Mouse (Mus musculus): ENCODE measurements around the gene Apba2. TPM values are rescaled to one million over a fixed set of nuclear protein-coding genes. Genes with fewer than 3 reads are reported as not detected.

The Apba2 gene
- polyA plus RNA-seq, 1 experiment, result not detected

- Histone ChIP-seq H3K27ac (replicated peaks; ENCODE audit: low read depth, low read length) (no peak overlapping the region), H3K4me1 (ENCODE audit: control insufficient read depth, insufficient read depth, insufficient read length, low read length) (no peaks in the 10 kb centered on the region)
Observed at GRCm38 (mm10) chr7:64513621-64514020, 12.1 kb downstream of the Apba2 start.

GRCm38 (mm10) chr7:64515280-64515679 lies 13.8 kb downstream of the Apba2 start:
- no peak overlapping the region for H3K27ac ChIP-seq (replicated peaks; ENCODE audit: low read depth, low read length)
- no peak overlapping the region for H3K4me3 ChIP-seq (ENCODE audit: insufficient read depth, low read depth, low read length)
- H3K4me1 ChIP-seq (ENCODE audit: control insufficient read depth, insufficient read depth, insufficient read length, low read length), result no peaks in the 10 kb centered on the region

More at GRCm38 (mm10) chr7:64513621-64514020, 12.1 kb downstream of the Apba2 start:
- no peak overlapping the region for H3K4me3 ChIP-seq (ENCODE audit: insufficient read depth, low read depth, low read length)

- Histone ChIP-seq H3K27ac (replicated peaks; ENCODE audit: low read depth, low read length) (no peak overlapping the region), H3K4me1 (ENCODE audit: control insufficient read depth, insufficient read depth, insufficient read length, low read length) (no peaks in the 10 kb centered on the region), H3K4me3 (ENCODE audit: insufficient read depth, low read depth, low read length) (no peak overlapping the region)
Observed at GRCm38 (mm10) chr7:64515891-64516290, 14.4 kb downstream of the Apba2 start.

- no peaks in the 10 kb centered on the region for H3K4me1 ChIP-seq (ENCODE audit: control insufficient read depth, insufficient read depth, insufficient read length, low read length)
- no peak overlapping the region for H3K4me3 ChIP-seq (ENCODE audit: insufficient read depth, low read depth, low read length)
- H3K27ac ChIP-seq (replicated peaks; ENCODE audit: low read depth, low read length), result no peak overlapping the region
Observed at GRCm38 (mm10) chr7:64519091-64519490, 17.6 kb downstream of the Apba2 start.

GRCm38 (mm10) chr7:64519521-64519920 lies 18.0 kb downstream of the Apba2 start:
- no peak overlapping the region for H3K27ac ChIP-seq (replicated peaks; ENCODE audit: low read depth, low read length)
- H3K4me1 ChIP-seq (ENCODE audit: control insufficient read depth, insufficient read depth, insufficient read length, low read length), result no peaks in the 10 kb centered on the region
- no peak overlapping the region for H3K4me3 ChIP-seq (ENCODE audit: insufficient read depth, low read depth, low read length)

- no peaks in the 10 kb centered on the region for H3K4me1 ChIP-seq (ENCODE audit: control insufficient read depth, insufficient read depth, insufficient read length, low read length)
Observed at GRCm38 (mm10) chr7:64521695-64522408, 20.3 kb downstream of the Apba2 start.

GRCm38 (mm10) chr7:64522409-64522730 lies 20.9 kb downstream of the Apba2 start:
- Histone ChIP-seq H3K4me1 (ENCODE audit: control insufficient read depth, insufficient read depth, insufficient read length, low read length) (no peaks in the 10 kb centered on the region), H3K4me3 (ENCODE audit: insufficient read depth, low read depth, low read length) (no peak overlapping the region), H3K27ac (replicated peaks; ENCODE audit: low read depth, low read length) (no peak overlapping the region)

More at GRCm38 (mm10) chr7:64521695-64522408, 20.3 kb downstream of the Apba2 start:
- H3K27ac ChIP-seq (replicated peaks; ENCODE audit: low read depth, low read length), result no peak overlapping the region
- no peak overlapping the region for H3K4me3 ChIP-seq (ENCODE audit: insufficient read depth, low read depth, low read length)

- no peak overlapping the region for H3K4me3 ChIP-seq (ENCODE audit: insufficient read depth, low read depth, low read length)
- no peaks in the 10 kb centered on the region for H3K4me1 ChIP-seq (ENCODE audit: control insufficient read depth, insufficient read depth, insufficient read length, low read length)
- H3K27ac ChIP-seq (replicated peaks; ENCODE audit: low read depth, low read length), result no peak overlapping the region
Observed at GRCm38 (mm10) chr7:64531297-64531696, 29.8 kb downstream of the Apba2 start.

- Histone ChIP-seq H3K4me1 (ENCODE audit: control insufficient read depth, insufficient read depth, insufficient read length, low read length) (no peaks in the 10 kb centered on the region), H3K27ac (replicated peaks; ENCODE audit: low read depth, low read length) (no peak overlapping the region), H3K4me3 (ENCODE audit: insufficient read depth, low read depth, low read length) (no peak overlapping the region)
Observed at GRCm38 (mm10) chr7:64533374-64533773, 31.9 kb downstream of the Apba2 start.

GRCm38 (mm10) chr7:64535269-64535668 lies 33.8 kb downstream of the Apba2 start:
- Histone ChIP-seq H3K4me1 (ENCODE audit: control insufficient read depth, insufficient read depth, insufficient read length, low read length) (no peaks in the 10 kb centered on the region), H3K4me3 (ENCODE audit: insufficient read depth, low read depth, low read length) (no peak overlapping the region), H3K27ac (replicated peaks; ENCODE audit: low read depth, low read length) (no peak overlapping the region)

- no peak overlapping the region for H3K27ac ChIP-seq (replicated peaks; ENCODE audit: low read depth, low read length)
- no peaks in the 10 kb centered on the region for H3K4me1 ChIP-seq (ENCODE audit: control insufficient read depth, insufficient read depth, insufficient read length, low read length)
Observed at GRCm38 (mm10) chr7:64539450-64540148, 38.1 kb downstream of the Apba2 start.

GRCm38 (mm10) chr7:64546801-64547200 lies 45.3 kb downstream of the Apba2 start:
- no peak overlapping the region for H3K4me3 ChIP-seq (ENCODE audit: insufficient read depth, low read depth, low read length)

More at GRCm38 (mm10) chr7:64539450-64540148, 38.1 kb downstream of the Apba2 start:
- H3K4me3 ChIP-seq (ENCODE audit: insufficient read depth, low read depth, low read length), result no peak overlapping the region

GRCm38 (mm10) chr7:64550856-64551255 lies 49.4 kb downstream of the Apba2 start:
- H3K4me3 ChIP-seq (ENCODE audit: insufficient read depth, low read depth, low read length), result no peak overlapping the region
- no peak overlapping the region for H3K27ac ChIP-seq (replicated peaks; ENCODE audit: low read depth, low read length)
- no peaks in the 10 kb centered on the region for H3K4me1 ChIP-seq (ENCODE audit: control insufficient read depth, insufficient read depth, insufficient read length, low read length)

More at GRCm38 (mm10) chr7:64546801-64547200, 45.3 kb downstream of the Apba2 start:
- Histone ChIP-seq H3K27ac (replicated peaks; ENCODE audit: low read depth, low read length) (no peak overlapping the region), H3K4me1 (ENCODE audit: control insufficient read depth, insufficient read depth, insufficient read length, low read length) (no peaks in the 10 kb centered on the region)

- H3K4me1 ChIP-seq (ENCODE audit: control insufficient read depth, insufficient read depth, insufficient read length, low read length), result no peaks in the 10 kb centered on the region
- no peak overlapping the region for H3K4me3 ChIP-seq (ENCODE audit: insufficient read depth, low read depth, low read length)
- no peak overlapping the region for H3K27ac ChIP-seq (replicated peaks; ENCODE audit: low read depth, low read length)
Observed at GRCm38 (mm10) chr7:64552523-64553190, 51.2 kb downstream of the Apba2 start.

- Histone ChIP-seq H3K4me3 (ENCODE audit: insufficient read depth, low read depth, low read length) (no peak overlapping the region), H3K27ac (replicated peaks; ENCODE audit: low read depth, low read length) (no peak overlapping the region), H3K4me1 (ENCODE audit: control insufficient read depth, insufficient read depth, insufficient read length, low read length) (no peaks in the 10 kb centered on the region)
Observed at GRCm38 (mm10) chr7:64561711-64562498, 60.4 kb downstream of the Apba2 start.
